Mouse (Mus musculus): ENCODE results near the gene Dhdds.
A peak's percentile ranks its signal among the peaks of the same experiment; 100 is the strongest.

The Dhdds gene

GRCm38 (mm10) chr4:134000466-134001438, at the start of gene Dhdds:
Gene Dhdds (minus strand): TSS chr4:134000918.
- DNase-seq = peak; percentile 93 to 97

GRCm38 (mm10) chr4:134047648-134048047, 46.9 kb upstream of the Dhdds start:
- DNase-seq = no peak

GRCm38 (mm10) chr4:134043041-134043440, 42.3 kb upstream of the Dhdds start:
- DNase-seq = no peak

GRCm38 (mm10) chr4:134041317-134042123, 40.8 kb upstream of the Dhdds start:
- no peak for DNase-seq

GRCm38 (mm10) chr4:134035953-134036352, 35.2 kb upstream of the Dhdds start:
- DNase-seq = peak; percentile 84 to 88

- no peak for DNase-seq
These were observed 25.1 kb upstream of the Dhdds start for GRCm38 (mm10) chr4:134025802-134026201.

GRCm38 (mm10) chr4:134020621-134021020, 19.9 kb upstream of the Dhdds start:
- peak in 1 of 2 experiments; percentile 25 for DNase-seq

GRCm38 (mm10) chr4:134019641-134020351, 19.1 kb upstream of the Dhdds start:
- DNase-seq = peak; percentile 80 to 81

- no peak for DNase-seq
These were observed 18.5 kb upstream of the Dhdds start for GRCm38 (mm10) chr4:134019210-134019609.

GRCm38 (mm10) chr4:134018779-134019145, 18.0 kb upstream of the Dhdds start, which contains the start of gene Lin28a:
Gene Lin28a (minus strand): TSS chr4:134018841.
- DNase-seq = no peak

GRCm38 (mm10) chr4:134018038-134018778, 17.5 kb upstream of the Dhdds start:
- DNase-seq = no peak

- DNase-seq = no peak
These were observed 16.6 kb upstream of the Dhdds start for GRCm38 (mm10) chr4:134017201-134017865.

- DNase-seq = no peak
These were observed 16.0 kb upstream of the Dhdds start for GRCm38 (mm10) chr4:134016767-134017166.

GRCm38 (mm10) chr4:134016208-134016607, 15.5 kb upstream of the Dhdds start:
- DNase-seq = no peak

GRCm38 (mm10) chr4:134012858-134013528, 12.3 kb upstream of the Dhdds start:
- DNase-seq = no peak

GRCm38 (mm10) chr4:134011450-134012414, 11.0 kb upstream of the Dhdds start:
- DNase-seq = no peak

- no peak for DNase-seq
These were observed 9.0 kb upstream of the Dhdds start for GRCm38 (mm10) chr4:134009709-134010108.

GRCm38 (mm10) chr4:134006845-134007244, 6.1 kb upstream of the Dhdds start:
- DNase-seq = no peak

GRCm38 (mm10) chr4:134005581-134006358, 5.1 kb upstream of the Dhdds start:
- DNase-seq = no peak

Data from cerebellum, postnatal 36 days (tissue).